Mouse (Mus musculus) MEL (cell line): ENCODE results near the gene Tnf. TPM values are rescaled to one million over a fixed set of nuclear protein-coding genes. Genes with fewer than 3 reads are reported as not detected.

Source experiments
- DNase-seq: peaks from one replicate; pipeline ENCODE4 v3.0.0; 2011; ENCODE audit warnings: low read depth, low spot score
- H3K27ac ChIP-seq: 2 replicates; pipeline ENCODE4 v1.5.1; 2012; ENCODE audit warnings: low read depth, mild to moderate bottlenecking, control low read depth, low read length, moderate library complexity; ENCODE audit not compliant: control insufficient read depth
- H3K27me3 ChIP-seq, 2 experiments: fragments of 150-350 bp in 1 of 2; sonication (generic) in 1 of 2; 2 replicates each; pipeline ENCODE4 v1.6.1; 2012; ENCODE audit warnings: low read length in 2 of 2, mild to moderate bottlenecking in 2 of 2, improper control_type of control experiment in 1 of 2, moderate library complexity in 1 of 2; ENCODE audit not compliant: insufficient read depth in 2 of 2, control insufficient read depth in 1 of 2
- H3K36me3 ChIP-seq, 2 experiments: 2 replicates each; pipeline ENCODE4 v1.6.1; 2012 to 2014; ENCODE audit warnings: low read length in 2 of 2, improper control_type of control experiment in 1 of 2, inconsistent platforms in 1 of 2, mild to moderate bottlenecking in 1 of 2; ENCODE audit not compliant: insufficient read depth in 2 of 2, control insufficient read depth in 1 of 2
- H3K4me1 ChIP-seq, 2 experiments: fragments of 150-350 bp in 1 of 2; sonication (generic) in 1 of 2; 2 replicates each; pipeline ENCODE4 v1.6.1; 2012; ENCODE audit warnings: low read length in 2 of 2, improper control_type of control experiment in 1 of 2, mild to moderate bottlenecking in 1 of 2; ENCODE audit not compliant: insufficient read depth in 2 of 2, control insufficient read depth in 1 of 2
- H3K4me3 ChIP-seq, 2 experiments: fragments of 150-350 bp in 1 of 2; sonication (generic) in 1 of 2; 2 replicates each; pipeline ENCODE4 v1.5.1; 2012; ENCODE audit warnings: low read depth in 2 of 2, low read length in 2 of 2, mild to moderate bottlenecking in 2 of 2, moderate library complexity in 2 of 2, control low read depth in 1 of 2, improper control_type of control experiment in 1 of 2; ENCODE audit not compliant: control insufficient read depth in 1 of 2, insufficient read depth in 1 of 2
- H3K79me2 ChIP-seq: 2 replicates; pipeline ENCODE4 v1.6.1; 2012; ENCODE audit warnings: mild to moderate bottlenecking, low read length, moderate library complexity; ENCODE audit not compliant: control insufficient read depth, poor library complexity, insufficient read depth
- H3K9ac ChIP-seq: 2 replicates; pipeline ENCODE4 v1.6.1; 2012; ENCODE audit warnings: low read depth, mild to moderate bottlenecking, control low read depth, low read length, moderate library complexity; ENCODE audit not compliant: control insufficient read depth, poor library complexity, severe bottlenecking
- H3K9me3 ChIP-seq: fragments of 150-350 bp; sonication (generic); replicated peaks from 2 replicates; pipeline ENCODE4 v1.6.1; 2012; ENCODE audit warnings: mild to moderate bottlenecking, low read length, improper control_type of control experiment, moderate library complexity; ENCODE audit not compliant: insufficient read depth
- ELF1 ChIP-seq: IDR thresholded peaks from 2 replicates; pipeline ENCODE4 v1.6.1; 2014; ENCODE audit warnings: low read depth, mild to moderate bottlenecking, inconsistent platforms, low read length, improper control_type of control experiment, moderate library complexity
- EP300 ChIP-seq, 2 experiments: IDR thresholded peaks; 2 replicates each; pipeline ENCODE4 v1.6.1; 2011; ENCODE audit warnings: improper control_type of control experiment in 2 of 2, low read length in 2 of 2, low read depth in 1 of 2, mild to moderate bottlenecking in 1 of 2
- JUND ChIP-seq: IDR thresholded peaks from 2 replicates; pipeline ENCODE4 v1.6.1; 2011; ENCODE audit warnings: low read depth, mild to moderate bottlenecking, improper control_type of control experiment, low read length
- KAT2A ChIP-seq: conservative IDR thresholded peaks from 2 replicates; pipeline ENCODE4 v1.6.1; 2012; ENCODE audit warnings: low read depth, low read length, improper control_type of control experiment, inconsistent platforms
- MEF2A ChIP-seq: IDR thresholded peaks from 2 replicates; pipeline ENCODE4 v1.6.1; 2014; ENCODE audit warnings: low read depth, mild to moderate bottlenecking, inconsistent platforms, low read length, improper control_type of control experiment; ENCODE audit not compliant: poor library complexity, insufficient replicate concordance, severe bottlenecking; ENCODE audit errors: extremely low read depth
- MYB ChIP-seq: IDR thresholded peaks from 2 replicates; pipeline ENCODE4 v1.6.1; 2011; ENCODE audit warnings: mild to moderate bottlenecking, low read depth, low read length, improper control_type of control experiment
- NELFE ChIP-seq: IDR thresholded peaks from 2 replicates; pipeline ENCODE4 v1.6.1; 2011; ENCODE audit warnings: low read depth, low read length, improper control_type of control experiment
- POLR2AphosphoS2 ChIP-seq: IDR thresholded peaks from 2 replicates; pipeline ENCODE4 v1.6.1; 2011; ENCODE audit warnings: low read length, improper control_type of control experiment
- POLR2AphosphoS5 ChIP-seq: IDR thresholded peaks from 2 replicates; pipeline ENCODE4 v1.6.1; 2012; ENCODE audit warnings: low read depth, borderline replicate concordance, mild to moderate bottlenecking, inconsistent platforms, low read length, moderate library complexity, mixed read lengths
- RAD21 ChIP-seq: IDR thresholded peaks from 2 replicates; pipeline ENCODE4 v1.6.1; 2011; ENCODE audit warnings: mild to moderate bottlenecking, low read depth, low read length, improper control_type of control experiment
- TAL1 ChIP-seq: IDR thresholded peaks from 2 replicates; pipeline ENCODE4 v1.6.1; 2012; ENCODE audit warnings: mild to moderate bottlenecking, inconsistent platforms, low read length, moderate library complexity, mixed read lengths
- UBTF ChIP-seq: IDR thresholded peaks from 2 replicates; pipeline ENCODE4 v1.6.1; 2012; ENCODE audit warnings: low read depth, mild to moderate bottlenecking, inconsistent platforms, low read length, improper control_type of control experiment, moderate library complexity, borderline replicate concordance; ENCODE audit not compliant: insufficient read depth
- ZMIZ1 ChIP-seq: IDR thresholded peaks from 2 replicates; pipeline ENCODE4 v1.6.1; 2012; ENCODE audit warnings: low read depth, mild to moderate bottlenecking, inconsistent platforms, low read length, improper control_type of control experiment, moderate library complexity
- polyA plus RNA-seq, 2 experiments: library from polyadenylated mRNA; stranded (reverse) in 1 of 2; unstranded in 1 of 2; fragments of >175 nt in 1 of 2; fragments of >200 nt in 1 of 2; gene quantifications; 2 replicates each; pipeline versions ENCODE4 v1.2.1 to v1.2.4; 2012; ENCODE audit warnings: low replicate concordance in 2 of 2, low read depth in 1 of 2; ENCODE audit not compliant: insufficient read length in 2 of 2, insufficient read depth in 1 of 2, missing spikeins in 1 of 2
- total RNA-seq: library from RNA; depleted of rRNA; stranded (reverse); fragments of 300-350 nt; gene quantifications from 2 replicates; pipeline ENCODE4 v1.2.3, GENCODE M21; 2012

The Tnf gene
- total and polyA plus RNA-seq, 3 experiments = 1.2 to 2.0 TPM; not detected in 1

DNA sequence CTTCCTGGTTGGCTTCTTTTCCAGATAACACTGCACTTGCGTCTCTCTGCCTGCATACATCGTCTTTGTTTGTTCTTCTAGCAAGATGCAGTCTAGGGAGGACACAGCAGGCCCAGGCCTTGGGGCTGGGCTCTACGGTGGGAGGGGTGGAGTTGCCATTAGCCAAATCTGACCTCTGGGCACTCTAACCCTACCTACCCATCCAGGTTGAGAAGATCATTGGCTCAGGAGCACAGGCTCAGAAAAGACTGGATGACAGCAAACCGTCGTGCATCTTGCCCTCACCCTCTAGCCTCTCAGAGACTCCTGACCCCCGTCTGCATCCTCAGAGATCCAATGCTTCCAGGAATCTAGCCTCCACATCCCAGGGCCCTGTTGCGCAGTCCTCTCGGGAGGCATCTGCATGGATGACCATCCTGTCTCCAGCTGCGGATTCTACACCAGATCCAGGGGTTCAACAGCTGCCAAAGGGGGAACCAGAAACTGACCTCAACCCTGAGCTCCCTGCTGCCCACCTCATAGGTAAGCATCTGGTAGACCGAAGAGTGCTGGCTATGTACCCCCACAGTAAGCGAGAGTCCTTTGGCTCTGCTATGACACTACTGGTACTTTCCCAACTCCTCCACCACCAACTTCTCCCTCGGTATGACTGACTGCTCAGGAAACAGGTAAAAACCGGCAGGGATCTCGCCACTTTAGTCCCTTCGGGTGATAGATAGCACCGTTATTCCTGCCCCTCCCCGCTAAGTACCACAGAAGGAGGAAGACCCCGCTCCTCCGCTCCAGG, 6.8 kb downstream of the Tnf start:
- Histone ChIP-seq H3K4me1 (peaks cover 11 to 23% of the 10 kb centered on the region in 2 experiments), H3K27me3 (no peaks in the 10 kb centered on the region), H3K36me3 (peaks cover 0 to 18% of the 10 kb centered on the region in 2 experiments; a peak in 2 of 4 replicates), H3K9me3 (no peaks in the 10 kb centered on the region), H3K79me2 (peaks cover 5% of the 10 kb centered on the region; the same call in 1 of the 2 replicates), H3K27ac (no peak overlapping the region)
- TF ChIP-seq EP300 (IDR thresholded peaks at IDR 0.05; ENCODE audit: low read depth in 1 of 2, low read length in 2 of 2) = no peak
- TF ChIP-seq JUND = no peak
- TF ChIP-seq, all 39 proteins: peak for 0
- no peak for DNase-seq
- Histone ChIP-seq H3K9ac (peak overlapping the region; percentile 71), H3K4me3 (peak overlapping the region; percentile 71 to 74)

DNA sequence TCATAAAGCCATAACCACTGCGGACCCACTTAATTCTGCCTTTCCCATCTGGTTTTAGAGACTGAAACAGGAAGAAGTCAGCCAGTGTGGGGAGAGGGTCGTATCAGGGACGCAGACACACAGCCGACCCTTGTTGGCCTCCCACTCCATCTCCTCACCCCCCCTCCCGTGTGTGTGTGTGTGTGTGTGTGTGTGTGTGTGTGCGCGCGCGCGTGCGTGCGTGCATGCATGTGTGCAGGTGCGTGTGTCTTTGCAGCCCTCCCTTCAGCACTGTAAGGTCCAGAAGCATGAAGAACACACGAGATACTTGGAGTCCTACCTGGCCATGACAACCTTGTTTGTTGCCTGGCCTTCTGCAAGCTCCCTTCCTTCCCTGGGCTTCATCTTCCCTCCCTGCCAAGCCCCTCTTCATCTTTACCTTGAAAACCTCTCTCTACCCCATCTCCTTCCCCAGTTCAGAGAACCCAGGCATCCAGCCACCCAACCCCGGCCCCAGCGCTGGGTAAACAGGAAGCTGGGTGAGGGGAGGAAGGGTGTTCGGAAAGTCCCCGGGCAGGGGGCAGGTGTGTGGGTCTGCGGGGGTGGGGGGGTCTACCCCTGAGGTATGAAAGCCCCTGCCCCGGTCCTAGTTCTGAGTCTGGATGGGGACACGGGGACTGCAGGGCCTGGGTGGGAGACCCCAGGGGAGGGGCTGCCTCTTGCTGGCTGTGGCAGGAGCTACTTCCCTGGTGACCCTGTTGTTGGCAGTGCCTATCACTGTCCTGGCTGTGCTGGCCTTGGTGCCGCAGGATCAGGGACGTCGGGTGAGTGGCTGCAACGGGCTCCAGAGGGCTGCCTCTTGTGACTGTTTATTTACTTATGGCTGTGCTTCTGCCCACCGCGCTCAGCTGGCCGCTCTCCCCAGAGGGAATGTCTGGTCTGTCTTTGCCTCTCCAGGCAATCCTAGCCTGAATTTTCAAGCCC, 7.6 kb downstream of the Tnf start, which contains the start of gene Ltb:
Gene Ltb, plus strand, starts transcription at position 559 of the 963 bp plus-strand sequence.
- Histone ChIP-seq H3K27ac (peak within 1 kb of the TSS; percentile 17; the same call in 1 of the 2 replicates), H3K9me3 (no peaks in the 10 kb centered on the region), H3K4me1 (peaks cover 19 to 31% of the 10 kb centered on the region in 2 experiments), H3K9ac (peak within 1 kb of the TSS; percentile 71), H3K36me3 (peaks cover 0 to 24% of the 10 kb centered on the region in 2 experiments; a peak in 2 of 4 replicates), H3K27me3 (no peaks in the 10 kb centered on the region), H3K79me2 (peaks cover 5% of the 10 kb centered on the region; the same call in 1 of the 2 replicates), H3K4me3 (peak within 1 kb of the TSS; percentile 71 to 74)
- no peak for TF ChIP-seq KAT2A
- no peak for TF ChIP-seq RAD21
- TF ChIP-seq ZMIZ1 = no peak
- TF ChIP-seq MYB = no peak
- no peak for TF ChIP-seq UBTF
- no peak for TF ChIP-seq TAL1
- TF ChIP-seq ELF1 = no peak
- no peak for TF ChIP-seq JUND
- no peak for TF ChIP-seq MEF2A
- TF ChIP-seq POLR2AphosphoS2 = no peak
- no peak for TF ChIP-seq NELFE
- no peak for TF ChIP-seq POLR2AphosphoS5
- no peak for DNase-seq
